Mouse (Mus musculus): ENCODE results near the gene H3f3b. TPM values are rescaled to one million over a fixed set of nuclear protein-coding genes. Genes with fewer than 3 reads are reported as not detected.

The H3f3b gene
- 1,398 and 1,618 TPM in 2 replicates for polyA plus RNA-seq (2015; fragmentation: Nextera tagmentation; extraction: Ambion mirVana)

DNA sequence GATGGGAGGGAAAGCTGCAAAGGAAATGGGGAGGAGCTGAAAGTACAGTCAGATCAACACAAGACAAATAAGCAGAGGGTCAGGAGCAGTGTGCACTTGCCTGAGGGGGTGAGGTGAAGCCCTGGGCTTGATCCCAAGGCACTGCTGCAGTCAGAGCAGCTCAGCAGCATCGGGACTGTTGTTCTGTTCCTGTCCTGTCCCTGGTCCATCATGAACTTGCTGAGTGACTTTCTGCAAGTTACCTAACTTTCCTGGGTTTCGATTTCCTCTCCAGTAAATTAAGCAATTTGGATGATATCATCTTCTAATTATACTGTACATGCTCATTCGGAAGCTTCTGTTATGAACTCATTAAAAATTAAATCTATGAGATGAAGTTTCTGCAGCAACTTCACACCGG is at the start of gene H3f3b:
Gene H3f3b, minus strand, starts transcription at position 207 of the 400 bp plus-strand sequence.
- H3K4me3 ChIP-seq (replicated peaks), result no peak within 1 kb of the TSS
- ATAC-seq, result no peak
- peaks cover 4% of the 10 kb centered on the region; the same call in 1 of the 2 replicates for H3K36me3 ChIP-seq
- H3K27ac ChIP-seq, result no peak within 1 kb of the TSS
- no peaks in the 10 kb centered on the region for H3K9me3 ChIP-seq
- no peaks in the 10 kb centered on the region for H3K27me3 ChIP-seq (replicated peaks)
- WGBS, result 81% methylated on average over 4 of the region's 4 CpGs
- no peak within 1 kb of the TSS for H3K4me2 ChIP-seq (replicated peaks)
- H3K9ac ChIP-seq, result no peak within 1 kb of the TSS
- peaks cover 9% of the 10 kb centered on the region; the same call in 1 of the 2 replicates for H3K4me1 ChIP-seq (replicated peaks)

DNA sequence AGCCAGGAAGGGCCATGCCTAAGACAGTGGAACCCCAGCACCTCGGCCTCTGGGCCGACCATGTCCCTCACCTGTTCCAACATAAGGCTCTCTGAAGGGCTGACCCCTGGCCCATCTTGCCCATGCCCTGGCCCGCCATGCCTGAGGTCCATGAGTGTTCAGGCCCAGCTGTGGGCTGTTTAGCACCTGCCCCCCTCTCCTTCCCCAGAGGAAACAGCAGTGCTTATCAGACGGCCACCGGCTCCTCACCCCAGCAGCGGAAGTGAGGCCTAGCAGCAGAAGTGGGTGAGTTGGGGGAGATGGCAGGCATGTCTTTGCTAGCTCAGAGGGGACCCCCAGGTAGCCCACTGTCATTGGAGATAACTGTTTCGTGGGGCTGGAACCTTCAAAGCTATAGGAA is 49.1 kb upstream of the H3f3b start:
- no peak overlapping the region; the same call in 1 of the 2 replicates for H3K4me3 ChIP-seq (replicated peaks)
- peak overlapping the region; percentile 60 for H3K4me2 ChIP-seq (replicated peaks)
- H3K36me3 ChIP-seq, result peaks cover 21% of the 10 kb centered on the region
- no peaks in the 10 kb centered on the region for H3K27me3 ChIP-seq (replicated peaks)
- 69% methylated on average over 7 of the region's 7 CpGs for WGBS
- peak overlapping the region; percentile 23; the same call in 1 of the 2 replicates for H3K9ac ChIP-seq
- peaks cover 24% of the 10 kb centered on the region for H3K4me1 ChIP-seq (replicated peaks)
- ATAC-seq, result peak; percentile 11; the same call in 1 of the 2 replicates
- H3K27ac ChIP-seq, result no peak overlapping the region; the same call in 1 of the 2 replicates
- no peaks in the 10 kb centered on the region for H3K9me3 ChIP-seq

DNA sequence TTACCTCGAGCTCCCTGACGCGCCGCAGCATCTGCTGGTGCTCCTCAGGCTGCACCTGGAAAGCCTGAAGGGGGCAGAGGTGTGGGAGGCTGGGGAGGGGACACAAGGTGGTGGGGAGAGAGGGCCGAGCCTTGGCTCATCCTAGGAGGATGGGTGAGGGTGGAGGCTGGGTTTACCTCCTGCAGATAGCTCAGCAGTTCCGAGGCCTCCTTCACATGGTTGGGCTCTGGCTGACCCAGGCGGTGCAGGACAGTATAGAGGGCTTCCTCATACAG is 48.4 kb upstream of the H3f3b start:
- Histone ChIP-seq H3K4me2 (replicated peaks) (no peak overlapping the region), H3K4me1 (replicated peaks) (peaks cover 24% of the 10 kb centered on the region), H3K27me3 (replicated peaks) (no peaks in the 10 kb centered on the region), H3K27ac (no peak overlapping the region), H3K9me3 (no peaks in the 10 kb centered on the region), H3K4me3 (replicated peaks) (no peak overlapping the region), H3K36me3 (peaks cover 15% of the 10 kb centered on the region), H3K9ac (no peak overlapping the region)
- WGBS, result 62% methylated on average over 7 of the region's 7 CpGs
- no peak for ATAC-seq

DNA sequence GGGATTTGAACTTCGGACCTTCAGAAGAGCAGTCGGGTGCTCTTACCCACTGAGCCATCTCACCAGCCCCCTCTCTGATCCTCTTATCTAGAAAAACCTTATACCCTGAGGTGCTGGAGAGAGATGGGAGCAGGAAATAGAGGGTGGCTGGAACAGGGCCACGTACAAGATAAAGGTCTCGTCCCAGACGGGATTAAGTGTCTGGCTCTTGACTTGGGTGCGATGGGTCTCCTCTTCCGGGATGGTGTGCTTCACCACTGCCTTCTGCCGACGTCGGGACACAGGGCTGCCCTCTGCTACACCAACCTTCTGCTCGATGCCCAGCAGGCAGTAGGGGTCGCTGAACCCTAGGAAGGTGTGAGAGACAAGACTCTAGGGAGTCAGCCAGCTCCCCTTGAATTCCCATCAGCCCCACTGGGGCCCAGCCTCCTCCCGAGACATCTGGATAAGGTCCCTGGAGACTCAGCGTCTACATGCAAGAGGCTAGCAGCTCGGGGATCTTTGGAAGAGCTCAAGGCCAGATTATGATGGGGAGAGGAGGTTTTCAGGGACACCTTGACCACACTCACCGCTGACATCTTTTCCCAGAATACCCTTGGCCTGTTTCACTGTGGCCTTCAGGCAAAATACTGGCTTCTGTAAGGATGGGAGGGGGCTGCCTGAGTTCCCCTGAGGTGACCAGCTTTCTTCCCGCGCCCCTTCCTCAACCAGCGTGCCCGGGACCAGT is 47.9 kb upstream of the H3f3b start:
- Histone ChIP-seq H3K9me3 (no peaks in the 10 kb centered on the region), H3K36me3 (peaks cover 13% of the 10 kb centered on the region), H3K4me1 (replicated peaks) (peaks cover 24% of the 10 kb centered on the region), H3K4me2 (replicated peaks) (no peak overlapping the region), H3K9ac (no peak overlapping the region), H3K27me3 (replicated peaks) (no peaks in the 10 kb centered on the region), H3K4me3 (replicated peaks) (no peak overlapping the region), H3K27ac (no peak overlapping the region)
- WGBS, result 56% methylated on average over 20 of the region's 20 CpGs
- ATAC-seq, result no peak

DNA sequence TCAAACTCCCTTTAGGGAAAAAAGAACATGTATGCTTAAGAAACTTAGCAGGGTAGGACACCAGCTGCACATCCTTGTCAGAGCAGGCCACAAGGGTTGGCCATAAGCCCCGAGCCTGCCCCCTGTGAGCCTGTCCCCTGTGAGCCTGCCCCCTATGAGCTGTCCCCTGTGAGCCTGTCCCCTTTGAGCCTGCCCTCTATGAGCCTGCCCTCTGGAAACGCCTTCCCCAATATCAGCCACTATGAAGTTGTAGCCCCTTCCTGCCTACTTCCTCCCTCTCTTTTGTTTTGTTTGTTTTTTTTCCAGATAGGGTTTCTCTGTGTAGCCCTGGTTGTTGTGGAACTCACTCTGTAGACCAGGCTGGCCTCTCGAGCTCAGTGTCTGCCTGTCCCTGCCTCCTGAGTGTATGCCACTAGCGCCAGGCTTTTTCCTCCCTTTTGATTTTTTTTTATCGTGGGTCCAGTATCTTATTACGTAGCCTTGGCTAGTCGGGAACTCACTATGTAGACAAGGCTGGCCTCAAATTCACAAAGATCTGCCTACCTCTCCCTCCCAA is 46.8 kb upstream of the H3f3b start:
- Histone ChIP-seq H3K4me1 (replicated peaks) (peaks cover 21% of the 10 kb centered on the region), H3K9ac (no peak overlapping the region), H3K4me2 (replicated peaks) (no peak overlapping the region), H3K9me3 (no peaks in the 10 kb centered on the region), H3K36me3 (peaks cover 4% of the 10 kb centered on the region; the same call in 1 of the 2 replicates), H3K4me3 (replicated peaks) (no peak overlapping the region), H3K27me3 (replicated peaks) (no peaks in the 10 kb centered on the region), H3K27ac (no peak overlapping the region)
- WGBS, result 62% methylated on average over 7 of the region's 7 CpGs
- no peak for ATAC-seq

DNA sequence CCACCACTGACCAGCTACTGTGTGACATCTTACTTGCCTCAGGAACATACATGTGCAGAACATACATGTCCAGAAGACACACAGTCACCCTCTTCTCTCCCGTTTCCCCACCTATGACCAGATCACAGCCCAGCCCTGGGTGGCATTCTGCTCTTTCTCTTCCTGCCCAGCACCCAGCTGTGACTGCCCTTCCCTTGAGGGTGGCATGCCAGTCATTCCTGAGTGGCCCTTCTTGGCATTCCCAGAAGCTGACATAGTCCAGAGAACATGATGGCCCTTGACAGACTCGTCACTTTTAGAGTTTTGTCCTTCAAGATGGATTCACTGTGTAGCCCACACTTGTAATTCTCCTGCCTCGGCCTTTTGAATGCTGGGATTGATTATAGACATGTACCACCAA is 44.8 kb upstream of the H3f3b start:
- H3K36me3 ChIP-seq, result no peaks in the 10 kb centered on the region
- 77% methylated on average over 3 of the region's 3 CpGs for WGBS
- H3K27me3 ChIP-seq (replicated peaks), result no peaks in the 10 kb centered on the region
- peaks cover 8% of the 10 kb centered on the region for H3K4me1 ChIP-seq (replicated peaks)
- H3K27ac ChIP-seq, result no peak overlapping the region
- ATAC-seq, result no peak
- H3K9me3 ChIP-seq, result no peaks in the 10 kb centered on the region
- H3K4me2 ChIP-seq (replicated peaks), result no peak overlapping the region
- no peak overlapping the region for H3K4me3 ChIP-seq (replicated peaks)
- H3K9ac ChIP-seq, result no peak overlapping the region

DNA sequence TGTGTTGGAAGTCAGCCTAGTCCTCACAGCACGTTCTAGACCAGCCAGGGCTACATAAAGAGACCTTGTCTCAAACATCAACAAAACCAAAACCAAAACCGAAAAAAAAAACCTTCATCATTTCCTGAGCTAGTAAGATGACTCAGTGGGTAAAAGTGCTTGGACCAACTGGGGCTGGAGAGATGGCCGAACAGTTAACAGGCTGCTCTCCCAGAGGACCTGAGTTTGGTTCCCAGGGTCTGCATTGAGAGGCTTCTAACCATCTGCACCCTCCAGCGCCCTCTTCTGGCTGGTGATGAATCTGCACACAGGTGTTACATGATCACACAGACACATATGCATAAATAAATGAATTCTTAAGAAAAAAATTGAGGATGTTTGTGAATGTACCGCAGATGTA is 43.7 kb upstream of the H3f3b start:
- no peak for ATAC-seq
- H3K9ac ChIP-seq, result no peak overlapping the region
- 62% methylated on average over 5 of the region's 5 CpGs for WGBS

DNA sequence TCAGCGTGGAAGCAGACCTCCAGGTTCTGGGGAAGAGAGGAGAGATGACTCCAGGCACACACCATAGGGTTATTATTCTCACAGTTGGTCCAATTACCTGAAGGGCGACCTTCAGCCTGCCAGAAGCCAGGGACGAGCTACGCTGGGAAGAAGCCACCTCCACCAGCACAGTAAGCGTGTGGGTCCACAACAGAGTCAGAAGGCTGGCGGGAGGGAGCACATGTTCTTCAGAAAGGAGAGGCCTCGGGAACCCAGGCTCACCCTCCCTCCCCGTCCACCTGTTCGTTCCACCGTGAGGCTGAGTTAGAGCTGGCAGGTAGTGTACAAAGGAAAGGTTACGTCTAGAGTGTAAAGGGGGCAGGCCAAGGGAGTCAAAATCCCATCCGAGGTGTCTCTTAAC is 37.6 kb upstream of the H3f3b start:
- no peak overlapping the region for H3K9ac ChIP-seq
- H3K27ac ChIP-seq, result no peak overlapping the region
- H3K4me1 ChIP-seq (replicated peaks), result no peaks in the 10 kb centered on the region
- H3K4me2 ChIP-seq (replicated peaks), result no peak overlapping the region
- H3K4me3 ChIP-seq (replicated peaks), result no peak overlapping the region
- ATAC-seq, result no peak
- H3K27me3 ChIP-seq (replicated peaks), result no peaks in the 10 kb centered on the region
- H3K9me3 ChIP-seq, result no peaks in the 10 kb centered on the region
- H3K36me3 ChIP-seq, result no peaks in the 10 kb centered on the region
- WGBS, result 82% methylated on average over 12 of the region's 12 CpGs

More for the DNA sequence above, 43.7 kb upstream of the H3f3b start:
- H3K4me1 ChIP-seq (replicated peaks), result 0 out of 2 replicates have a peak, but pooled peaks cover 3% of the 10 kb centered on the region
- no peak overlapping the region for H3K4me2 ChIP-seq (replicated peaks)
- no peak overlapping the region for H3K27ac ChIP-seq
- no peaks in the 10 kb centered on the region for H3K27me3 ChIP-seq (replicated peaks)
- H3K4me3 ChIP-seq (replicated peaks), result no peak overlapping the region
- no peaks in the 10 kb centered on the region for H3K36me3 ChIP-seq
- H3K9me3 ChIP-seq, result no peaks in the 10 kb centered on the region

DNA sequence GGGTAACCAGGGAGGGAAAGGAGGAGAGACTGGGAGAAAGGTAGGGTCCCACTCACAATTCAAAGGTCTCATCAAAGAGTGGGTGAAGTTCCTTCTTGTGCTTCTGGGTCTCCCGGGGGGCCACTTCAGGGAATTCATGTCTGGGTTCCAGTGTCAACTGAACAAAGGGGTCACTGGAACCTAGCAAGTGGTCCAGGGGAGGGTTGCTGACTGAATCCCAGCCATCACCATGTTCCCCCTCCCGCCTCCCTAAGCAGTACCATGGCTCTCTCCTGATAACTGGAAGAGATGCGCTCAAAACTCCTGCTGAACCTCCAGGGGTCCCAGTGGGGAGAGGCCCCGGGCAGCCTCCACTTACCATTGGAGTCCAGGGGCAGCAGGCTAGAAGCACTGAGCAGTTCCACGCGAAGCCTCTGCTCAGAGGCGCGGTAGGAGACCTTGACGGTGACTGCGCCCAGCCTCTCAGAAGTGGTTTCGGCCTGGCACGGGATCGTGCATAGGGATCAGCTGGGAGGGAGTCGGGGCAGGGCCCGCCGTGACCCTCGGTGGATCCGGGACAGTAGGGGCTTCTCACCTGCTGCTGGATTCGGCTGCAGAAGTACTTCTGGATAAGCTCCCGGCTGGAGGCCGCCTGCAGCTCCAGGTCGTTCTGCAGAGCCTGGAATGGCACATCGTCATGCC is 36.6 kb upstream of the H3f3b start:
- no peaks in the 10 kb centered on the region for H3K4me1 ChIP-seq (replicated peaks)

DNA sequence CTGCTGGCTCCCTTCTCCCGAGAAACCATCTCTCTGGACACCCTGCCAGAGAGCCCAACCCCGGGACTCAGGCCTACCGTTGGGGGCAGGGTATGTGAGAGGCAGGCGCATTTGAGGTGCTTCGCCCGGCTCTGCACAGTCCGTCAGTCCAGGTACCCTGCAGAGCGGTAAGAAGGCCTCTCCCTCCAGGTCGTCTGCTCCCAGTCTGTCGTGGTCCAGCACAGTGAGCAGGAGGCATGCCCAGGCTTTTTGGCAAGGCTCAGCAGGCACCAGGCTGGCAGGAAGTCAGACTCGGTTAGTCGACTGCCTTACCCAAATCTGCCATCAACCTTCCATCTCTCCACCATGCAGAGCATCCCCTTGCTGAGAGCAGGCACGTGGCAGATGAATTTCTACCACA is 35.8 kb upstream of the H3f3b start:
- Histone ChIP-seq H3K27me3 (replicated peaks) (no peaks in the 10 kb centered on the region), H3K9ac (no peak overlapping the region), H3K9me3 (no peaks in the 10 kb centered on the region), H3K4me1 (replicated peaks) (no peaks in the 10 kb centered on the region), H3K27ac (no peak overlapping the region), H3K4me2 (replicated peaks) (no peak overlapping the region), H3K36me3 (peaks cover 12% of the 10 kb centered on the region), H3K4me3 (replicated peaks) (no peak overlapping the region)
- no peak for ATAC-seq
- WGBS, result 70% methylated on average over 13 of the region's 13 CpGs

More for the DNA sequence above, 36.6 kb upstream of the H3f3b start:
- Histone ChIP-seq H3K27me3 (replicated peaks) (no peaks in the 10 kb centered on the region), H3K9me3 (no peaks in the 10 kb centered on the region), H3K36me3 (peaks cover 4% of the 10 kb centered on the region), H3K27ac (no peak overlapping the region), H3K4me3 (replicated peaks) (no peak overlapping the region), H3K4me2 (replicated peaks) (no peak overlapping the region), H3K9ac (no peak overlapping the region)
- WGBS, result 68% methylated on average over 23 of the region's 23 CpGs
- no peak for ATAC-seq

DNA sequence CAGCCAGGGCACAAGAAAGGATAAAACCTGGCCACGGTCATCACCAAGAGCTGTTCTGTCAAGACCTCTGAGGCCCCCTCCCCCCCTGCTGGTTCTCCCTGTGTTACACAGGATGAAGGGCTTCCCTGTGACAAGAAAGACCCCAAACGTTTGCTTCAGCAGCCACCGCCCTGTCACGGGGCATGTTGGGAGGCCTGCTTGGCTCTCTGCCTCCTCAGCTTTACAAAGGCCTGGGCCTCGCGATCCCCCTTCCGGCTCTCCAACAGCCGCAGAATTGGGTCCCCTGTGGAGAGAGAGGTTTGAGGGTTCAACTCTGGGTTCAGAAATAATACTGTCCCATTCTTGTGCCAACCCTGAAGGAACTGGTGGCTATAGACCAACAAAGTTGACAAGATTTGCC is 34.8 kb upstream of the H3f3b start:
- no peak overlapping the region for H3K4me2 ChIP-seq (replicated peaks)
- no peak overlapping the region for H3K9ac ChIP-seq
- WGBS, result 72% methylated on average over 8 of the region's 8 CpGs
- H3K4me1 ChIP-seq (replicated peaks), result no peaks in the 10 kb centered on the region
- no peak overlapping the region for H3K4me3 ChIP-seq (replicated peaks)
- H3K27ac ChIP-seq, result no peak overlapping the region
- H3K27me3 ChIP-seq (replicated peaks), result no peaks in the 10 kb centered on the region
- no peak for ATAC-seq
- peaks cover 23% of the 10 kb centered on the region for H3K36me3 ChIP-seq
- H3K9me3 ChIP-seq, result no peaks in the 10 kb centered on the region

DNA sequence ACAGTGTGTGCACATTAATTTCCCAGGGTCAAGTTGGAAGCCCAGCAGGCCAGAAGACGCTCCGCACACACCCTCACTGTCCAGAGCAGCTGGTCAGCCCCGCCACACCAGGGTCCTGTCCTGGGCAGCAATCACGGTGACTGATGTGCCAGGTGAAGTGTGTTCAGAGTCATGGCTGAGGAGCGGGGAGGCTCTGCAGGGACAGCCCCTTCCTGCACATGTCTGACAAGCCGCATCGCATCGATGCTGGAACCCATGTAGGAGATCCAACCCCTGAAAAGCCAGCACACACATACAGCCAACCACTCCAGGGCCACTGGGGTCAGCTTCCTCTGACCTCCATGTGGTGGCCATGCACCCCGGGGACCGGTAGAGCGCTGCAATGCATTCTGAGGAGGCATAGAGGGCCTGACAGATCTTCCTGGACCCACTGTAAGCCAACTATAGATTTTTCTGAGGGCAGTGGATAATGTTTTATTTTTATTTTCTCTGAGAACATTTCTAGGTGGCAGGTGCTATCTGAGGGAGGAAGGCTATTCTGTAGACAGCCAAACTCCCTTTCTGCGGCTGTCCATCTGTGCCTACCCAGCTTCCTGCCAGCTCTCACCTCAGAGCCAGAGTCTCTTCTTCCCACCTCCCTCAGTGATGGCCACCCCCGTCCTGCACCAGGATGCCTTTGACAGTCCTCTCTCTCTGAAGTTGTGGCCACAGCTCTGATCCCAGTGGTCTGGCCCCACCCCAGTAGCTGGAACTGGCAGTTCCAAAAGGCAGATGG is 34.1 kb upstream of the H3f3b start:
- Histone ChIP-seq H3K9ac (no peak overlapping the region), H3K9me3 (no peaks in the 10 kb centered on the region), H3K4me2 (replicated peaks) (no peak overlapping the region), H3K4me1 (replicated peaks) (no peaks in the 10 kb centered on the region), H3K27ac (no peak overlapping the region), H3K36me3 (peaks cover 29% of the 10 kb centered on the region), H3K4me3 (replicated peaks) (no peak overlapping the region), H3K27me3 (replicated peaks) (no peaks in the 10 kb centered on the region)
- WGBS, result 86% methylated on average over 13 of the region's 13 CpGs
- ATAC-seq, result no peak

Measured in intestine, embryonic 15.5 days (tissue).